Mouse (Mus musculus) MEL (cell line): Measurements from ENCODE around the gene Nlrp1b. TPM values are rescaled to one million over a fixed set of nuclear protein-coding genes. Genes with fewer than 3 reads are reported as not detected.

ENCODE experiments used
- DNase-seq: peaks from one replicate; pipeline ENCODE4 v3.0.0; 2011; ENCODE audit warnings: low read depth, low spot score
- H3K27ac ChIP-seq: 2 replicates; pipeline ENCODE4 v1.5.1; 2012; ENCODE audit warnings: low read depth, mild to moderate bottlenecking, control low read depth, low read length, moderate library complexity; ENCODE audit not compliant: control insufficient read depth
- H3K27me3 ChIP-seq, 2 experiments: fragments of 150-350 bp in 1 of 2; sonication (generic) in 1 of 2; 2 replicates each; pipeline ENCODE4 v1.6.1; 2012; ENCODE audit warnings: low read length in 2 of 2, mild to moderate bottlenecking in 2 of 2, improper control_type of control experiment in 1 of 2, moderate library complexity in 1 of 2; ENCODE audit not compliant: insufficient read depth in 2 of 2, control insufficient read depth in 1 of 2
- H3K36me3 ChIP-seq, 2 experiments: 2 replicates each; pipeline ENCODE4 v1.6.1; 2012 to 2014; ENCODE audit warnings: low read length in 2 of 2, improper control_type of control experiment in 1 of 2, inconsistent platforms in 1 of 2, mild to moderate bottlenecking in 1 of 2; ENCODE audit not compliant: insufficient read depth in 2 of 2, control insufficient read depth in 1 of 2
- H3K4me1 ChIP-seq, 2 experiments: fragments of 150-350 bp in 1 of 2; sonication (generic) in 1 of 2; 2 replicates each; pipeline ENCODE4 v1.6.1; 2012; ENCODE audit warnings: low read length in 2 of 2, improper control_type of control experiment in 1 of 2, mild to moderate bottlenecking in 1 of 2; ENCODE audit not compliant: insufficient read depth in 2 of 2, control insufficient read depth in 1 of 2
- H3K4me3 ChIP-seq, 2 experiments: fragments of 150-350 bp in 1 of 2; sonication (generic) in 1 of 2; 2 replicates each; pipeline ENCODE4 v1.5.1; 2012; ENCODE audit warnings: low read depth in 2 of 2, low read length in 2 of 2, mild to moderate bottlenecking in 2 of 2, moderate library complexity in 2 of 2, control low read depth in 1 of 2, improper control_type of control experiment in 1 of 2; ENCODE audit not compliant: control insufficient read depth in 1 of 2, insufficient read depth in 1 of 2
- H3K79me2 ChIP-seq: 2 replicates; pipeline ENCODE4 v1.6.1; 2012; ENCODE audit warnings: mild to moderate bottlenecking, low read length, moderate library complexity; ENCODE audit not compliant: control insufficient read depth, poor library complexity, insufficient read depth
- H3K9ac ChIP-seq: 2 replicates; pipeline ENCODE4 v1.6.1; 2012; ENCODE audit warnings: low read depth, mild to moderate bottlenecking, control low read depth, low read length, moderate library complexity; ENCODE audit not compliant: control insufficient read depth, poor library complexity, severe bottlenecking
- H3K9me3 ChIP-seq: fragments of 150-350 bp; sonication (generic); replicated peaks from 2 replicates; pipeline ENCODE4 v1.6.1; 2012; ENCODE audit warnings: mild to moderate bottlenecking, low read length, improper control_type of control experiment, moderate library complexity; ENCODE audit not compliant: insufficient read depth
- CHD2 ChIP-seq: IDR thresholded peaks from 2 replicates; pipeline ENCODE4 v1.6.1; 2011; ENCODE audit warnings: low read length, improper control_type of control experiment
- GABPA ChIP-seq: IDR thresholded peaks from 2 replicates; pipeline ENCODE4 v1.6.1; 2012; ENCODE audit warnings: low read depth, mild to moderate bottlenecking, inconsistent platforms, low read length, improper control_type of control experiment, moderate library complexity
- GATA1 ChIP-seq: IDR thresholded peaks from 2 replicates; pipeline ENCODE4 v1.6.1; 2011; ENCODE audit warnings: low read depth, low read length, improper control_type of control experiment
- HCFC1 ChIP-seq: IDR thresholded peaks from 2 replicates; pipeline ENCODE4 v1.6.1; 2012; ENCODE audit warnings: low read depth, mild to moderate bottlenecking, inconsistent platforms, low read length, improper control_type of control experiment, moderate library complexity
- JUND ChIP-seq: IDR thresholded peaks from 2 replicates; pipeline ENCODE4 v1.6.1; 2011; ENCODE audit warnings: low read depth, mild to moderate bottlenecking, improper control_type of control experiment, low read length
- MAZ ChIP-seq: IDR thresholded peaks from 2 replicates; pipeline ENCODE4 v1.6.1; 2012; ENCODE audit warnings: low read depth, mild to moderate bottlenecking, inconsistent platforms, low read length, improper control_type of control experiment
- MXI1 ChIP-seq: IDR thresholded peaks from 2 replicates; pipeline ENCODE4 v1.6.1; 2011; ENCODE audit warnings: mild to moderate bottlenecking, low read depth, low read length, improper control_type of control experiment
- MYC ChIP-seq: IDR thresholded peaks from 2 replicates; pipeline ENCODE4 v1.6.1; 2011; ENCODE audit warnings: low read depth, mild to moderate bottlenecking, low read length, improper control_type of control experiment, moderate library complexity
- NELFE ChIP-seq: IDR thresholded peaks from 2 replicates; pipeline ENCODE4 v1.6.1; 2011; ENCODE audit warnings: low read depth, low read length, improper control_type of control experiment
- POLR2A ChIP-seq, 2 experiments: IDR thresholded peaks; 2 replicates each; pipeline ENCODE4 v1.6.1; 2011 to 2012; ENCODE audit warnings: low read length in 2 of 2, mild to moderate bottlenecking in 2 of 2, control low read depth in 1 of 2, improper control_type of control experiment in 1 of 2, low read depth in 1 of 2, moderate library complexity in 1 of 2; ENCODE audit not compliant: control insufficient read depth in 1 of 2, insufficient read depth in 1 of 2, poor library complexity in 1 of 2
- RAD21 ChIP-seq: IDR thresholded peaks from 2 replicates; pipeline ENCODE4 v1.6.1; 2011; ENCODE audit warnings: mild to moderate bottlenecking, low read depth, low read length, improper control_type of control experiment
- SMC3 ChIP-seq: IDR thresholded peaks from 2 replicates; pipeline ENCODE4 v1.6.1; 2011; ENCODE audit warnings: low read depth, low read length, improper control_type of control experiment
- TBP ChIP-seq: IDR thresholded peaks from 2 replicates; pipeline ENCODE4 v1.8.0; 2011; ENCODE audit warnings: low read depth, low read length, improper control_type of control experiment
- UBTF ChIP-seq: IDR thresholded peaks from 2 replicates; pipeline ENCODE4 v1.6.1; 2012; ENCODE audit warnings: low read depth, mild to moderate bottlenecking, inconsistent platforms, low read length, improper control_type of control experiment, moderate library complexity, borderline replicate concordance; ENCODE audit not compliant: insufficient read depth
- USF1 ChIP-seq: IDR thresholded peaks from 2 replicates; pipeline ENCODE4 v1.6.1; 2014; ENCODE audit warnings: low read depth, mild to moderate bottlenecking, inconsistent platforms, low read length, improper control_type of control experiment, moderate library complexity
- USF2 ChIP-seq, 2 experiments: IDR thresholded peaks; 2 replicates each; pipeline ENCODE4 v1.6.1; 2011 to 2012; ENCODE audit warnings: improper control_type of control experiment in 2 of 2, low read length in 2 of 2, borderline replicate concordance in 1 of 2, inconsistent platforms in 1 of 2, low read depth in 1 of 2, mild to moderate bottlenecking in 1 of 2; ENCODE audit not compliant: insufficient read depth in 1 of 2
- ZKSCAN1 ChIP-seq: IDR thresholded peaks from 2 replicates; pipeline ENCODE4 v1.6.1; 2012; ENCODE audit warnings: low read depth, mild to moderate bottlenecking, inconsistent platforms, low read length, improper control_type of control experiment, moderate library complexity
- polyA plus RNA-seq, 2 experiments: library from polyadenylated mRNA; stranded (reverse) in 1 of 2; unstranded in 1 of 2; fragments of >175 nt in 1 of 2; fragments of >200 nt in 1 of 2; gene quantifications; 2 replicates each; pipeline versions ENCODE4 v1.2.1 to v1.2.4; 2012; ENCODE audit warnings: low replicate concordance in 2 of 2, low read depth in 1 of 2; ENCODE audit not compliant: insufficient read length in 2 of 2, insufficient read depth in 1 of 2, missing spikeins in 1 of 2
- total RNA-seq: library from RNA; depleted of rRNA; stranded (reverse); fragments of 300-350 nt; gene quantifications from 2 replicates; pipeline ENCODE4 v1.2.3, GENCODE M21; 2012

The Nlrp1b gene
- total and polyA plus RNA-seq, 3 experiments = not detected

DNA sequence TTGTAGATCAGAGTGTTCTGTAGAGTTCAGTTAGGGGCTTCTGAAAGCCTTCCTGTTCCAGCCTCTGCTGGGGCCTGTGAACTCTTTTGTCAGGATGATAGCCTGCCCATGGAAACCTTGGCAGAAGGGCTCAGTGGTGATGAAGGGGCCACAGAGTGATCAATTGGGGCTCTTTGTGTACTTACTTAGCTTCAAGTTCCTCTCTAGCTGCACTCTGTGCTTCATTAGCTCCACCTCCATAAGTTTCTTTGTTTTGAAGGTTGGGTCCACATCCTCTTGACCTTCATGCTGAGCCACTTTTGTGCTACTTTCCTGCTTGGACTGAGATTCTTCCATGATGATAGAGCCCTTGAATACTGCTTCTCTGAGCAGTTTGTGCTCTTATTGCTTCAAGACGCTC is 88.5 kb downstream of the Nlrp1b start:
- Histone ChIP-seq H3K4me3 (no peak overlapping the region), H3K27me3 (no peaks in the 10 kb centered on the region), H3K79me2 (no peaks in the 10 kb centered on the region), H3K9me3 (no peaks in the 10 kb centered on the region), H3K4me1 (no peaks in the 10 kb centered on the region), H3K9ac (no peak overlapping the region)
- TF ChIP-seq ZKSCAN1 (no peak), TBP (no peak), HCFC1 (no peak), POLR2A (IDR thresholded peaks at IDR 0.05; ENCODE audit: control insufficient read depth in 1 of 2, insufficient read depth in 1 of 2, low read depth in 1 of 2, low read length in 2 of 2, poor library complexity in 1 of 2) (no peak), MAZ (no peak), NELFE (no peak), MXI1 (no peak), RAD21 (no peak), JUND (no peak), GABPA (no peak), CHD2 (no peak), GATA1 (no peak), USF1 (no peak), USF2 (IDR thresholded peaks at IDR 0.05; ENCODE audit: borderline replicate concordance in 1 of 2, insufficient read depth in 1 of 2, low read depth in 1 of 2, low read length in 2 of 2) (no peak), MYC (no peak), SMC3 (no peak)
- TF ChIP-seq, all 39 proteins: peak for 0
- no peaks in the 10 kb centered on the region for H3K36me3 ChIP-seq
- DNase-seq = no peak
- H3K27ac ChIP-seq = no peak overlapping the region

DNA sequence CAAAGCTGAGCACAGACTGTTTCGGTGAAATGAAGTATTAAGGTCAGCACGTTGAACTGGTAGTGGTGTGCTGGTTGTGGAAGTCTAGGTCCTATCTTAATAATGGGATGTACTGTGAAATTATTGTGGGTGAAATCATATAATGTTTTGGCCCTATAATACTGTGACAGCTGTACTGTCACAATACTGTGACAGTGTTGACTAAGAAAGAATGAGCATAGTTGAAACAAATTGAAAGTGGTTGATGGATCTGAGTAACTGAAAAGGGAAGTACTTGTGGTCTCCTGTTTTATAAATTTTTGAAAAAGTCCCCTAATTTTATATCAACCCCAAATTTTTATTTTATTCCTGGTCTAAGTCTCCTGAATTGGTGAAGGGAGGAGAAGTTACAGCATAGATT is 123.4 kb downstream of the Nlrp1b start:
- Histone ChIP-seq H3K79me2 (no peaks in the 10 kb centered on the region), H3K9me3 (no peaks in the 10 kb centered on the region), H3K36me3 (no peaks in the 10 kb centered on the region), H3K9ac (no peak overlapping the region), H3K4me1 (no peaks in the 10 kb centered on the region), H3K4me3 (no peak overlapping the region), H3K27ac (no peak overlapping the region), H3K27me3 (no peaks in the 10 kb centered on the region)
- TF ChIP-seq UBTF (no peak), USF2 (IDR thresholded peaks at IDR 0.05; ENCODE audit: borderline replicate concordance in 1 of 2, insufficient read depth in 1 of 2, low read depth in 1 of 2, low read length in 2 of 2) (no peak), NELFE (no peak), POLR2A (IDR thresholded peaks at IDR 0.05; ENCODE audit: control insufficient read depth in 1 of 2, insufficient read depth in 1 of 2, low read depth in 1 of 2, low read length in 2 of 2, poor library complexity in 1 of 2) (no peak)
- no peak for DNase-seq
